Mouse (Mus musculus): Measurements from ENCODE around the gene Lef1.

Lef1 gene

GRCm38 (mm10) chr3:131144250-131144649 is 34.0 kb downstream of the Lef1 start:
- no peak for DNase-seq

- DNase-seq: no peak
Observed at GRCm38 (mm10) chr3:131152921-131153320, 42.6 kb downstream of the Lef1 start.

GRCm38 (mm10) chr3:131153896-131154295 is 43.6 kb downstream of the Lef1 start:
- no peak for DNase-seq

GRCm38 (mm10) chr3:131154576-131154975 is 44.3 kb downstream of the Lef1 start:
- no peak for DNase-seq

- DNase-seq: no peak
Observed at GRCm38 (mm10) chr3:131155066-131155465, 44.8 kb downstream of the Lef1 start.

- no peak for DNase-seq
Observed at GRCm38 (mm10) chr3:131155657-131156056, 45.4 kb downstream of the Lef1 start.

- no peak for DNase-seq
Observed at GRCm38 (mm10) chr3:131156377-131156776, 46.1 kb downstream of the Lef1 start.

GRCm38 (mm10) chr3:131157471-131157870 is 47.2 kb downstream of the Lef1 start:
- no peak for DNase-seq

- no peak for DNase-seq
Observed at GRCm38 (mm10) chr3:131159204-131159760, 49.0 kb downstream of the Lef1 start.

GRCm38 (mm10) chr3:131159881-131160615 is 49.8 kb downstream of the Lef1 start:
- no peak for DNase-seq

GRCm38 (mm10) chr3:131160921-131161320 is 50.6 kb downstream of the Lef1 start:
- no peak for DNase-seq

GRCm38 (mm10) chr3:131167731-131168130 is 57.5 kb downstream of the Lef1 start:
- DNase-seq: no peak

GRCm38 (mm10) chr3:131169161-131169560 is 58.9 kb downstream of the Lef1 start:
- DNase-seq: no peak

GRCm38 (mm10) chr3:131170099-131170643 is 59.9 kb downstream of the Lef1 start:
- DNase-seq: no peak

- DNase-seq: no peak
Observed at GRCm38 (mm10) chr3:131171292-131171960, 61.2 kb downstream of the Lef1 start.

- DNase-seq: no peak
Observed at GRCm38 (mm10) chr3:131172293-131172692, 62.0 kb downstream of the Lef1 start.

GRCm38 (mm10) chr3:131181006-131181405 is 70.7 kb downstream of the Lef1 start:
- DNase-seq: no peak

GRCm38 (mm10) chr3:131182158-131182557 is 71.9 kb downstream of the Lef1 start:
- no peak for DNase-seq

GRCm38 (mm10) chr3:131186193-131186592 is 75.9 kb downstream of the Lef1 start:
- no peak for DNase-seq

- DNase-seq: no peak
Observed at GRCm38 (mm10) chr3:131190239-131190638, 80.0 kb downstream of the Lef1 start.

- no peak for DNase-seq
Observed at GRCm38 (mm10) chr3:131190671-131191367, 80.5 kb downstream of the Lef1 start.

- DNase-seq: no peak
Observed at GRCm38 (mm10) chr3:131191454-131191853, 81.2 kb downstream of the Lef1 start.

GRCm38 (mm10) chr3:131196050-131196449 is 85.8 kb downstream of the Lef1 start:
- no peak for DNase-seq
